Mouse (Mus musculus) bone marrow, adult 2 months (tissue): ENCODE results near the gene Ofd1. TPM values are rescaled to one million over a fixed set of nuclear protein-coding genes. Genes with fewer than 3 reads are reported as not detected.

Source experiments
- H3K27ac ChIP-seq: fragments of 200-500 bp; 2 replicates; pipeline ENCODE4 v1.5.1; 2012; ENCODE audit warnings: low read depth, mild to moderate bottlenecking, control low read depth, inconsistent platforms, low read length; ENCODE audit not compliant: control insufficient read depth, poor library complexity, insufficient read depth
- H3K4me1 ChIP-seq: fragments of 200-500 bp; 2 replicates; pipeline ENCODE4 v1.6.1; 2011; ENCODE audit warnings: low read length; ENCODE audit not compliant: control insufficient read depth, insufficient read depth
- H3K4me3 ChIP-seq: fragments of 200-500 bp; replicated peaks from 2 replicates; pipeline ENCODE3; 2011; ENCODE audit warnings: mild to moderate bottlenecking, low read depth, low read length, control low read depth; ENCODE audit not compliant: control insufficient read depth
- CTCF ChIP-seq: fragments of 200-500 bp; IDR thresholded peaks from 2 replicates; pipeline ENCODE4 v1.5.1; 2011; ENCODE audit warnings: low read length, control low read depth; ENCODE audit not compliant: control insufficient read depth, insufficient read depth
- POLR2A ChIP-seq: fragments of 200-500 bp; IDR thresholded peaks from 2 replicates; pipeline ENCODE4 v1.6.1; 2011; ENCODE audit warnings: low read depth, mild to moderate bottlenecking, control low read depth, low read length, borderline replicate concordance; ENCODE audit not compliant: control insufficient read depth
- WGBS: fragments of 180-500 bp; shearing (Covaris S2); methylation state at CpG from one replicate; pipeline ENCODE4 v1.1.7; 2018; 5-methylcytosine and 5-hydroxymethylcytosine counted together
- polyA plus RNA-seq: library from polyadenylated mRNA; stranded (reverse); fragments of >200 nt; gene quantifications from 2 replicates; pipeline ENCODE4 v1.2.4, GENCODE M21; 2011; ENCODE audit warnings: low replicate concordance; ENCODE audit not compliant: missing spikeins, insufficient read depth, insufficient read length

The Ofd1 gene
- polyA plus RNA-seq, 1 experiment = 6.6 TPM

GRCm38 (mm10) chrX:166453532-166453931 lies 13.0 kb upstream of the Ofd1 start:
- H3K4me1 ChIP-seq = no peaks in the 10 kb centered on the region; the same call in 1 of the 2 replicates
- TF ChIP-seq POLR2A = no peak
- H3K27ac ChIP-seq = no peak overlapping the region
- WGBS = 40% methylated on average over 6 of the region's 6 CpGs
- H3K4me3 ChIP-seq = no peak overlapping the region

GRCm38 (mm10) chrX:166444552-166444951 lies 4.0 kb upstream of the Ofd1 start:
- Histone ChIP-seq H3K4me1 (no peaks in the 10 kb centered on the region; the same call in 1 of the 2 replicates), H3K27ac (no peak overlapping the region), H3K4me3 (no peak overlapping the region)
- TF ChIP-seq CTCF (no peak), POLR2A (no peak)
- WGBS = 34% methylated on average over 3 of the region's 3 CpGs

- TF ChIP-seq CTCF (no peak), POLR2A (no peak)
- WGBS = 12% methylated on average over 21 of the region's 36 CpGs
- H3K27ac ChIP-seq = peak within 1 kb of the TSS; percentile 86
- H3K4me1 ChIP-seq = no peaks in the 10 kb centered on the region; the same call in 1 of the 2 replicates
- H3K4me3 ChIP-seq = peak within 1 kb of the TSS; percentile 98
These were observed 378 bp downstream of the Ofd1 start, which contains the start of gene Trappc2 for GRCm38 (mm10) chrX:166440036-166440615. Gene Trappc2, plus strand, starts transcription at chrX:166440574.

GRCm38 (mm10) chrX:166434812-166435211 lies 5.7 kb downstream of the Ofd1 start:
- Histone ChIP-seq H3K4me1 (no peaks in the 10 kb centered on the region; the same call in 1 of the 2 replicates), H3K27ac (no peak overlapping the region), H3K4me3 (no peak overlapping the region)
- TF ChIP-seq POLR2A = no peak
- WGBS = 90% methylated on average over 2 of the region's 2 CpGs

GRCm38 (mm10) chrX:166416196-166416595 lies 24.3 kb downstream of the Ofd1 start:
- H3K27ac ChIP-seq = no peak overlapping the region
- TF ChIP-seq CTCF (0 out of 2 replicates have a peak, but pooled peaks have one; percentile 13), POLR2A (no peak)
- H3K4me3 ChIP-seq = no peak overlapping the region
- no peaks in the 10 kb centered on the region for H3K4me1 ChIP-seq
- WGBS = 54% methylated on average over 6 of the region's 6 CpGs

- Histone ChIP-seq H3K27ac (no peak overlapping the region), H3K4me1 (no peaks in the 10 kb centered on the region)
- no peak for TF ChIP-seq POLR2A
- TF ChIP-seq CTCF = no peak
These were observed 32.6 kb downstream of the Ofd1 start for GRCm38 (mm10) chrX:166407865-166408264.

GRCm38 (mm10) chrX:166393753-166394152 lies 46.8 kb downstream of the Ofd1 start:
- no peak for TF ChIP-seq POLR2A
- TF ChIP-seq CTCF = no peak
- H3K4me3 ChIP-seq = no peak overlapping the region
- 79% methylated on average over 1 of the region's 1 CpGs for WGBS

More at GRCm38 (mm10) chrX:166407865-166408264, 32.6 kb downstream of the Ofd1 start:
- H3K4me3 ChIP-seq = no peak overlapping the region

GRCm38 (mm10) chrX:166386656-166387055 lies 53.8 kb downstream of the Ofd1 start:
- TF ChIP-seq POLR2A (no peak), CTCF (no peak)
- Histone ChIP-seq H3K4me1 (no peaks in the 10 kb centered on the region), H3K4me3 (no peak overlapping the region), H3K27ac (no peak overlapping the region)
- WGBS = 86% methylated on average over 6 of the region's 6 CpGs

More at GRCm38 (mm10) chrX:166393753-166394152, 46.8 kb downstream of the Ofd1 start:
- no peak overlapping the region for H3K27ac ChIP-seq
- no peaks in the 10 kb centered on the region for H3K4me1 ChIP-seq

GRCm38 (mm10) chrX:166384935-166385334 lies 55.6 kb downstream of the Ofd1 start:
- WGBS = 81% methylated on average over 3 of the region's 3 CpGs
- Histone ChIP-seq H3K4me1 (no peaks in the 10 kb centered on the region), H3K27ac (no peak overlapping the region), H3K4me3 (no peak overlapping the region)
- TF ChIP-seq CTCF (no peak), POLR2A (no peak)
